Mouse (Mus musculus): Measurements from ENCODE around the gene Ypel3. TPM values are rescaled to one million over a fixed set of nuclear protein-coding genes. Genes with fewer than 3 reads are reported as not detected.
"Not testable (repeated sequence)": the region's sequence is repeated elsewhere in the genome, so short reads cannot be mapped to it uniquely, and the experiment has no call there.

Gene Ypel3
- polyA plus RNA-seq (2015; fragmentation: Nextera tagmentation; extraction: Ambion mirVana) = 158 and 188 TPM in 2 replicates

GRCm38 (mm10) chr7:126776598-126777057, at the start of gene Ypel3:
Ypel3 (plus strand) TSS chr7:126776955.
- Histone ChIP-seq H3K4me1 (replicated peaks; ENCODE audit: insufficient read depth, low read length) (peaks cover 27% of the 10 kb centered on the region), H3K27me3 (ENCODE audit: insufficient read depth, low read length) (no peaks in the 10 kb centered on the region), H3K36me3 (ENCODE audit: insufficient read depth, low read length) (peaks cover 6% of the 10 kb centered on the region; the same call in 1 of the 2 replicates), H3K27ac (peak within 1 kb of the TSS; percentile 91), H3K4me3 (replicated peaks; ENCODE audit: low read depth, low read length) (peak within 1 kb of the TSS; percentile 70), H3K4me2 (ENCODE audit: low read length) (peak within 1 kb of the TSS; percentile 91), H3K9ac (ENCODE audit: low read depth, low read length) (peak within 1 kb of the TSS; percentile 96), H3K9me3 (replicated peaks; ENCODE audit: low read length) (no peaks in the 10 kb centered on the region)
- 1% methylated on average over 29 of the region's 37 CpGs for WGBS
- DNase-seq (ENCODE audit: low spot score) (peak; percentile 96), ATAC-seq (replicated peaks; ENCODE audit: low FRiP score, low read depth) (peak; percentile 88)
- TF ChIP-seq CTCF (IDR thresholded peaks at IDR 0.05; ENCODE audit: low read depth) = no peak

- not testable (repeated sequence) for H3K4me2 ChIP-seq (ENCODE audit: low read length); DNase-seq (ENCODE audit: low spot score); H3K36me3 ChIP-seq (ENCODE audit: insufficient read depth, low read length); H3K27ac ChIP-seq; H3K9ac ChIP-seq (ENCODE audit: low read depth, low read length); ATAC-seq (replicated peaks; ENCODE audit: low FRiP score, low read depth); H3K9me3 ChIP-seq (replicated peaks; ENCODE audit: low read length); H3K27me3 ChIP-seq (ENCODE audit: insufficient read depth, low read length); H3K4me3 ChIP-seq (replicated peaks; ENCODE audit: low read depth, low read length); H3K4me1 ChIP-seq (replicated peaks; ENCODE audit: insufficient read depth, low read length)
- WGBS = 69% methylated on average over 4 of the region's 4 CpGs
Measured at GRCm38 (mm10) chr7:126730256-126730789, 46.4 kb upstream of the Ypel3 start.

GRCm38 (mm10) chr7:126736122-126736521, 40.6 kb upstream of the Ypel3 start:
- TF ChIP-seq CTCF (IDR thresholded peaks at IDR 0.05; ENCODE audit: low read depth) = no peak
- no peak overlapping the region for H3K4me2 ChIP-seq (ENCODE audit: low read length)
- H3K9ac ChIP-seq (ENCODE audit: low read depth, low read length) = no peak overlapping the region
- no peaks in the 10 kb centered on the region for H3K36me3 ChIP-seq (ENCODE audit: insufficient read depth, low read length)
- DNase-seq (ENCODE audit: low spot score) = no peak
- 76% methylated on average over 8 of the region's 8 CpGs for WGBS
- H3K4me1 ChIP-seq (replicated peaks; ENCODE audit: insufficient read depth, low read length) = no peaks in the 10 kb centered on the region
- no peaks in the 10 kb centered on the region for H3K27me3 ChIP-seq (ENCODE audit: insufficient read depth, low read length)
- H3K27ac ChIP-seq = no peak overlapping the region
- no peaks in the 10 kb centered on the region for H3K9me3 ChIP-seq (replicated peaks; ENCODE audit: low read length)
- no peak for ATAC-seq (replicated peaks; ENCODE audit: low FRiP score, low read depth)
- H3K4me3 ChIP-seq (replicated peaks; ENCODE audit: low read depth, low read length) = no peak overlapping the region

- Histone ChIP-seq H3K9me3 (replicated peaks; ENCODE audit: low read length) (no peaks in the 10 kb centered on the region), H3K27me3 (ENCODE audit: insufficient read depth, low read length) (no peaks in the 10 kb centered on the region), H3K9ac (ENCODE audit: low read depth, low read length) (no peak overlapping the region), H3K4me1 (replicated peaks; ENCODE audit: insufficient read depth, low read length) (no peaks in the 10 kb centered on the region), H3K27ac (no peak overlapping the region), H3K36me3 (ENCODE audit: insufficient read depth, low read length) (no peaks in the 10 kb centered on the region), H3K4me3 (replicated peaks; ENCODE audit: low read depth, low read length) (no peak overlapping the region), H3K4me2 (ENCODE audit: low read length) (no peak overlapping the region)
- 79% methylated on average over 17 of the region's 17 CpGs for WGBS
- DNase-seq (ENCODE audit: low spot score) (no peak), ATAC-seq (replicated peaks; ENCODE audit: low FRiP score, low read depth) (no peak)
- no peak for TF ChIP-seq CTCF (IDR thresholded peaks at IDR 0.05; ENCODE audit: low read depth)
Measured at GRCm38 (mm10) chr7:126739551-126739950, 37.2 kb upstream of the Ypel3 start.

GRCm38 (mm10) chr7:126740132-126740735, 36.5 kb upstream of the Ypel3 start:
- H3K4me2 ChIP-seq (ENCODE audit: low read length) = no peak overlapping the region
- TF ChIP-seq CTCF (IDR thresholded peaks at IDR 0.05; ENCODE audit: low read depth) = no peak
- no peak overlapping the region for H3K27ac ChIP-seq
- no peaks in the 10 kb centered on the region for H3K9me3 ChIP-seq (replicated peaks; ENCODE audit: low read length)
- no peak overlapping the region for H3K4me3 ChIP-seq (replicated peaks; ENCODE audit: low read depth, low read length)
- no peaks in the 10 kb centered on the region for H3K27me3 ChIP-seq (ENCODE audit: insufficient read depth, low read length)
- H3K4me1 ChIP-seq (replicated peaks; ENCODE audit: insufficient read depth, low read length) = no peaks in the 10 kb centered on the region
- ATAC-seq (replicated peaks; ENCODE audit: low FRiP score, low read depth) (no peak), DNase-seq (ENCODE audit: low spot score) (no peak)
- no peaks in the 10 kb centered on the region for H3K36me3 ChIP-seq (ENCODE audit: insufficient read depth, low read length)
- 82% methylated on average over 13 of the region's 13 CpGs for WGBS
- no peak overlapping the region for H3K9ac ChIP-seq (ENCODE audit: low read depth, low read length)

- no peak for TF ChIP-seq CTCF (IDR thresholded peaks at IDR 0.05; ENCODE audit: low read depth)
- Histone ChIP-seq H3K9me3 (replicated peaks; ENCODE audit: low read length) (no peaks in the 10 kb centered on the region), H3K4me2 (ENCODE audit: low read length) (no peak overlapping the region), H3K4me1 (replicated peaks; ENCODE audit: insufficient read depth, low read length) (no peaks in the 10 kb centered on the region), H3K27ac (no peak overlapping the region), H3K4me3 (replicated peaks; ENCODE audit: low read depth, low read length) (no peak overlapping the region), H3K27me3 (ENCODE audit: insufficient read depth, low read length) (no peaks in the 10 kb centered on the region), H3K36me3 (ENCODE audit: insufficient read depth, low read length) (no peaks in the 10 kb centered on the region), H3K9ac (ENCODE audit: low read depth, low read length) (no peak overlapping the region)
- DNase-seq (ENCODE audit: low spot score) = no peak
- WGBS = 62% methylated on average over 5 of the region's 5 CpGs
- ATAC-seq (replicated peaks; ENCODE audit: low FRiP score, low read depth) = no peak
Measured at GRCm38 (mm10) chr7:126740977-126741376, 35.8 kb upstream of the Ypel3 start.
